Mouse (Mus musculus) hindbrain, embryonic 13.5 days (tissue): Measurements from ENCODE around the gene Rinl. TPM values are rescaled to one million over a fixed set of nuclear protein-coding genes. Genes with fewer than 3 reads are reported as not detected.

ENCODE experiments used
- ATAC-seq: fragments of 200-750 bp; cut with Nextera tagmentation; 2 replicates; pipeline ENCODE4 v1.8.0; 2017; ENCODE audit warnings: moderate TSS enrichment; ENCODE audit not compliant: low FRiP score
- H3K27ac ChIP-seq: fragments of 300-500 bp; sonication (generic); 2 replicates; pipeline ENCODE4 v1.5.1; 2015; ENCODE audit warnings: inconsistent platforms, mild to moderate bottlenecking, moderate library complexity
- H3K27me3 ChIP-seq: fragments of 300-500 bp; sonication (generic); 2 replicates; pipeline ENCODE4 v1.6.1; 2015; ENCODE audit warnings: mild to moderate bottlenecking, inconsistent platforms
- H3K36me3 ChIP-seq: fragments of 300-500 bp; sonication (generic); 2 replicates; pipeline ENCODE4 v1.6.1; 2015; ENCODE audit warnings: mild to moderate bottlenecking, inconsistent platforms
- H3K4me1 ChIP-seq: fragments of 300-500 bp; sonication (generic); replicated peaks from 2 replicates; pipeline ENCODE4 v1.6.1; 2015; ENCODE audit warnings: inconsistent platforms
- H3K4me2 ChIP-seq: fragments of 300-500 bp; sonication (generic); 2 replicates; pipeline ENCODE4 v1.6.1; 2015; ENCODE audit warnings: inconsistent platforms, mild to moderate bottlenecking, moderate library complexity
- H3K4me3 ChIP-seq: fragments of 300-500 bp; sonication (generic); 2 replicates; pipeline ENCODE4 v1.5.1; 2015; ENCODE audit warnings: mild to moderate bottlenecking, inconsistent platforms
- H3K9ac ChIP-seq: fragments of 300-500 bp; sonication (generic); 2 replicates; pipeline ENCODE4 v1.6.1; 2015; ENCODE audit warnings: mild to moderate bottlenecking, inconsistent platforms
- H3K9me3 ChIP-seq: fragments of 300-500 bp; sonication (generic); 2 replicates; pipeline ENCODE4 v1.6.1; 2016; ENCODE audit warnings: inconsistent platforms
- WGBS: fragments of 180-500 bp; shearing (Covaris S2); methylation state at CpG from one replicate; pipeline ENCODE4 v1.1.7; 2015; 5-methylcytosine and 5-hydroxymethylcytosine counted together
- polyA plus RNA-seq: library from polyadenylated mRNA; unstranded; fragments of >200 nt; fragmentation: Nextera tagmentation; extraction: Ambion mirVana; gene quantifications from 2 replicates; pipeline ENCODE4 v1.2.1, GENCODE M21; 2015

The Rinl gene
- polyA plus RNA-seq, 1 experiment from 2014 or later: 2.7 TPM

GRCm38 (mm10) chr7:28802846-28803588 lies 14.2 kb downstream of the Rinl start:
- Histone ChIP-seq H3K9ac (no peak overlapping the region), H3K4me3 (no peak overlapping the region), H3K9me3 (no peaks in the 10 kb centered on the region), H3K36me3 (no peaks in the 10 kb centered on the region), H3K4me1 (peaks cover 21% of the 10 kb centered on the region), H3K27ac (peak overlapping the region; percentile 70), H3K4me2 (no peak overlapping the region), H3K27me3 (no peaks in the 10 kb centered on the region)
- ATAC-seq: no peak
- 7% methylated on average over 10 of the region's 10 CpGs for WGBS

DNA sequence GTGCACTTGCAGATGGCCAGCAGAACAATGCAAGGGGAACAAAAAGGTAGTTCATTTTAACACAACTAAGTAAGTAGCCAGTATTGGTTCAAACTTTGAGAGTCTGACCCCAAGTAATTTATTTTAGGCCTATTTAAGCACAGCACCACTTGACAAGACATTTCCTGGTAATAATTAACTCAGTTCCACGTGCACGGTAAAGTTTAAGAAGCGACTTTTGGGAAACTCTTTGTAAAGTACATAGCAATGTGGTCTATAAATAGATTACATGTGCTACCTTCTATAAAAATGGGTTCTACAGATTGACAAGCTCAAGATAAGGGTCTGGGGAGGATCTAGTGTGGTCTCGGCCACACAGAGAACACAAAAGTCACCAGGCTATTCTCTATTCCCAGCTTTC lies 15.0 kb downstream of the Rinl start:
- H3K27me3 ChIP-seq: no peaks in the 10 kb centered on the region
- 51% methylated on average over 4 of the region's 4 CpGs for WGBS
- H3K36me3 ChIP-seq: no peaks in the 10 kb centered on the region
- H3K4me2 ChIP-seq: no peak overlapping the region
- no peak overlapping the region for H3K4me3 ChIP-seq
- no peak overlapping the region for H3K27ac ChIP-seq
- no peak for ATAC-seq
- H3K4me1 ChIP-seq: peaks cover 25% of the 10 kb centered on the region
- no peaks in the 10 kb centered on the region for H3K9me3 ChIP-seq
- H3K9ac ChIP-seq: no peak overlapping the region

GRCm38 (mm10) chr7:28806869-28807268 lies 18.1 kb downstream of the Rinl start:
- H3K36me3 ChIP-seq: no peaks in the 10 kb centered on the region
- no peak overlapping the region for H3K9ac ChIP-seq
- H3K27ac ChIP-seq: no peak overlapping the region
- H3K9me3 ChIP-seq: no peaks in the 10 kb centered on the region
- no peak overlapping the region for H3K4me3 ChIP-seq
- no peak for ATAC-seq
- H3K4me1 ChIP-seq: peaks cover 34% of the 10 kb centered on the region
- no peak overlapping the region for H3K4me2 ChIP-seq
- H3K27me3 ChIP-seq: no peaks in the 10 kb centered on the region
- WGBS: 74% methylated on average over 4 of the region's 4 CpGs

GRCm38 (mm10) chr7:28807641-28808220 lies 19.0 kb downstream of the Rinl start:
- H3K27ac ChIP-seq: peak overlapping the region; percentile 100
- H3K36me3 ChIP-seq: peaks cover 8% of the 10 kb centered on the region
- ATAC-seq: no peak
- H3K4me3 ChIP-seq: peak overlapping the region; percentile 76
- WGBS: 46% methylated on average over 6 of the region's 8 CpGs
- H3K9me3 ChIP-seq: no peaks in the 10 kb centered on the region
- H3K4me1 ChIP-seq: peaks cover 36% of the 10 kb centered on the region
- no peaks in the 10 kb centered on the region for H3K27me3 ChIP-seq
- peak overlapping the region; percentile 92 for H3K9ac ChIP-seq
- peak overlapping the region; percentile 94 for H3K4me2 ChIP-seq

DNA sequence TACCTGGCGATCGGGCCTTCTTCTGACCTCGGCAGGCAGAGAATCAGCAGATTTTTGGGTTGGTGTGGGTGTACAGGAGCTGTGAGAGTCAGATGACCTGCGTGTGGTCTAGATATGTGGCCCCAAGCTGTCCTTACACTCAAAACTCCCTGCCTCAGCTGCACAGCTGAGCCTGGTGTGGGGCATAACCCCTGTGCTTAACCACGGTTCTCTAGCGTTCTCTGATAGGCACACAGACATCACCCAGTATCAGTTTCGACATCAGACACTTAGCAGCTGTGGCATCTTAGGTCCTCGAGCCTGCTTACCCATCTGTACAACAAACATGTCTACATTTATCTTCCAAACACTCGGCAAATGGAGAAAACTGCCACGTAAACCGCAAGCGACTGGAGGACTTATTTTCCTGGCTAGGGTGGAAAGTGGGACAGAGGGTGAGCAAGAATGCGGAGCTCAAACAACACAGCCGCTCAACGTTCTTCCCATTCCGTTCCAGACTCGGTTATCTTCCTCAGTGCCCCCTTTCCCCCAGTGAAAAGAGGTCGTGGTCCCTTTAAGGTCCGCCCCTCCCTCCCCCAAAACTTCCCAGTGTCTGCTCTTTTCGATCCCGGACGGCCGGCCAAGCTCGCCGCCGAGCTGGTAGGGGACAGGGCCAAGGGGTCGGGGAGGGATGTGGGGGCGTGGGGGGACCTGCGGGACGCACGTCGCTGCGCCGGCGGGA lies 19.6 kb downstream of the Rinl start, which contains the start of gene Hnrnpl:
Hnrnpl (plus strand) TSS at position 321 of the 721 bp plus-strand sequence.
- no peak for ATAC-seq
- Histone ChIP-seq H3K27me3 (no peaks in the 10 kb centered on the region), H3K9me3 (no peaks in the 10 kb centered on the region), H3K4me3 (peak within 1 kb of the TSS; percentile 76), H3K9ac (peak within 1 kb of the TSS; percentile 92), H3K36me3 (peaks cover 14% of the 10 kb centered on the region), H3K4me2 (peak within 1 kb of the TSS; percentile 94), H3K4me1 (peaks cover 36% of the 10 kb centered on the region), H3K27ac (peak within 1 kb of the TSS; percentile 100)
- WGBS: 3% methylated on average over 34 of the region's 35 CpGs

DNA sequence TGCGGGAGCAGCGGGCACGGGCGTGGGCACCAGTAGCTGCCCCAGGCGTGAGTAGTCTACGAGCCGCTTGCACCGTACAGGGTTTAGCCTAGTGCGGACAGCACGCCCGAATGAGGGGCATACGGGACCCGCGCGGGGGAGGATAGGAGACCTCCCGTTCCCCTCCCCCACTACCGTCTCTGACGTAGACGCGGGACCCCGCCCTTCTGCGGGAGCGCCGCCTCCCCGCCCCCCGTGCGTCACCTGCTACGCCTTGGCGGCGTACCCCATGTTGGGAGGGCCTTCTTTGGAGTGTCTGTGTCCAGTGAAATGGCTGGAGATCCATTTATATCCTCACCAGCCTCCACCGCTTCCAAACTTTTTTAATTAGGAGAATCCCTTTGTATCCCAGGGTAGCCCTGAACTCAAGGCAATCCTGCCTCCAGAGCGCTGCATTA lies 20.2 kb downstream of the Rinl start:
- peaks cover 39% of the 10 kb centered on the region for H3K4me1 ChIP-seq
- H3K36me3 ChIP-seq: peaks cover 20% of the 10 kb centered on the region
- no peaks in the 10 kb centered on the region for H3K9me3 ChIP-seq
- peak overlapping the region; percentile 76 for H3K4me3 ChIP-seq
- H3K27ac ChIP-seq: peak overlapping the region; percentile 100
- H3K4me2 ChIP-seq: peak overlapping the region; percentile 94
- no peaks in the 10 kb centered on the region for H3K27me3 ChIP-seq
- peak overlapping the region; percentile 92 for H3K9ac ChIP-seq
- peak; percentile 58 for ATAC-seq
- WGBS: under 1% methylated on average over 31 of the region's 32 CpGs

DNA sequence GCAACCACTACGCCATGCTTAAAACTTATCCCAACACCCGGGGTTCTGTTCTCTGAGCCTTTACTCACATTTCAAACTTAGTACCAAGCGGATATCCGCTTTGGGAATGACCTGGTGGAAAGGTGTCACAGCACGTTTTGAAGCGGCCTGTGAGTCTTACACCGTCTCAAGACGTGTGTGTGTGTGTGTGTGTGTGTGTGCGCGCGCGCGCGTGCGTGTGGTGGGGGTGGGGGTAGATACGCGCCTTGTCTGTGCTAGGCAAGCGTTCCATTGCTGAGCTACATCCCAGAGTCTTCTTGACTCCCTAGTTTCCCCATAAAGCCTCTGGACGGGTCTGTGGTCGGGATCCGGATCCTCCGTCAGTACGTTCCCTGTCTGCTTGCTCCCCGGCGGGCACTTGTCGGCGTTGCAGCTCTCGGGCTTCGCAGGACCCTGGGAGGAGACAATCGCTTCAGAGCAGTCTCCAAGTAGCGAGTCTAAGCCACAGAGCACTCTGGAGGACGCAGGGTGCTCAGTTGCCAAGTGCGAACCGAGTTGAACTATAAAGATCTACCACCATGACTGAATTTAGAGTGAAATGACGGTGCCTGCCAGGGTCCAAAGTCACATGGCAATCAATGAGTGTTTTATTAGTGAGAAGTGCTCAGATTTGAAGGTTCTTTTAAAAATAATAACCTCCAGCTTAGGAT lies 20.8 kb downstream of the Rinl start:
- Histone ChIP-seq H3K27me3 (no peaks in the 10 kb centered on the region), H3K36me3 (peaks cover 26% of the 10 kb centered on the region), H3K9ac (peak overlapping the region; percentile 92), H3K9me3 (no peaks in the 10 kb centered on the region), H3K4me1 (peaks cover 40% of the 10 kb centered on the region), H3K27ac (peak overlapping the region; percentile 100), H3K4me2 (peak overlapping the region; percentile 94), H3K4me3 (peak overlapping the region; percentile 76)
- 0% methylated on average over 32 of the region's 35 CpGs for WGBS
- peak; percentile 33 for ATAC-seq

GRCm38 (mm10) chr7:28810107-28811066 lies 21.6 kb downstream of the Rinl start:
- under 1% methylated on average over 70 of the region's 70 CpGs for WGBS
- H3K4me3 ChIP-seq: peak overlapping the region; percentile 76
- peak overlapping the region; percentile 94 for H3K4me2 ChIP-seq

DNA sequence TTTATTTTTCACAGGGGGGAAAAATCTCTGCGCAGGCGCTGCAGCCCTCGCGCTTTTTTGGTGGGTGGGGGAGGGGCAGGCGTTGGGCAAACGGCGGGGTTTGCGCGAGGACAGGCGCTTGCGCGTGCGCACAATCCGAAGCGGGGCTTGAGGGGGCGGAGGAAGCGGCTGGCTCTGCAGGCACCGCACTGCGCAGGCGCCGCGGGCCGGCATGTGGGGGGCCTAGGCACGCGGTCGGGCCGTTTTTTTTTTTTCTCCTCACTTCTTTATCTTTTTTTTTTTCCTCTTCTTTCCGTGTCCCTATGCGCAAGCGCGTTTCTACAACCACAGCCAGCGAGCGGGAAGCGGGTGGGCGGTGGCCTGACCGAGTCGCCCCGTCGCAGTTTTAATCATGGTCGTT lies 22.5 kb downstream of the Rinl start:
- Histone ChIP-seq H3K4me1 (peaks cover 56% of the 10 kb centered on the region), H3K27ac (peak overlapping the region; percentile 97), H3K27me3 (no peaks in the 10 kb centered on the region), H3K4me2 (peak overlapping the region; percentile 86), H3K9me3 (no peaks in the 10 kb centered on the region), H3K4me3 (peak overlapping the region; percentile 76), H3K36me3 (peaks cover 42% of the 10 kb centered on the region), H3K9ac (peak overlapping the region; percentile 90)
- under 1% methylated on average over 39 of the region's 40 CpGs for WGBS
- 0 out of 2 replicates have a peak, but pooled peaks have one; percentile 14 for ATAC-seq

More at GRCm38 (mm10) chr7:28810107-28811066, 21.6 kb downstream of the Rinl start:
- ATAC-seq: peak; percentile 94
- Histone ChIP-seq H3K9ac (peak overlapping the region; percentile 92), H3K36me3 (peaks cover 34% of the 10 kb centered on the region), H3K27me3 (no peaks in the 10 kb centered on the region), H3K9me3 (no peaks in the 10 kb centered on the region), H3K4me1 (peaks cover 47% of the 10 kb centered on the region), H3K27ac (peak overlapping the region; percentile 100)

DNA sequence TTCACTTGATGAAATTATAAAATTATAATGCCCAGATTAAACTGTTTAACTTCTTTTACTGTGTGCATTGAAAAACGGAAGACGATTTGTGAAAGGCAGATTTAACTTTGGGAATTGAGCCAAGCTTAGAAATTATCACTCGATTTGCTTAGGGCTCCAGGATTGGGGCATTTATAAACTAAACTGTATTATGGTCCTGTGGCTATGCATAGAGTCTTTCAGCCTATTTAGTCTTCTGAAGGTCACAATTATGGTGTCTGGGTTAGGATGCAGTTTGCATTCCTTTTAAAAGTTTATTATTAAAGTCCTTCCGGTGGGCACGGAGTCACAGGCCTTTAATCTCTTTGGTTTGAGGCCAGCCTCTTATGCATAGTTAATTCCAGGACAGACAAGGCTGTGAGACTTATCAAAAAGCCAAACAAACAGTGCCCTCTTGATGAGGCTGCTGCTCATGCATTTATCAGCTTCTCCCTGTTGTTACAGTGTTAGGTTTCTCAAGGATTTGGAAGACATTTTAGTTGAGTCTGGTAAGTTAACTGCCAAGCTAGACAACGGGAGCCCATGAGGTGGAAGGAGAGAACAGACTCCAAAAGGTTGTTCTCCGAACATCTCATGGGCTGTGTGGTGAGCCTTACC lies 23.0 kb downstream of the Rinl start:
- Histone ChIP-seq H3K4me3 (peak overlapping the region; percentile 76), H3K9ac (peak overlapping the region; percentile 90), H3K4me1 (peaks cover 61% of the 10 kb centered on the region), H3K27me3 (no peaks in the 10 kb centered on the region), H3K4me2 (peak overlapping the region; percentile 86), H3K36me3 (peaks cover 48% of the 10 kb centered on the region), H3K9me3 (no peaks in the 10 kb centered on the region), H3K27ac (peak overlapping the region; percentile 30)
- 17% methylated on average over 7 of the region's 7 CpGs for WGBS
- ATAC-seq: no peak
